Mouse (Mus musculus) CH12.LX (cell line): ENCODE measurements around the gene Dnajc5. TPM values are rescaled to one million over a fixed set of nuclear protein-coding genes. Genes with fewer than 3 reads are reported as not detected.

Source experiments
- DNase-seq: peaks from one replicate; pipeline ENCODE4 v3.0.0-alpha.2; 2013; ENCODE audit errors: extremely low read depth
- H3K27ac ChIP-seq: 2 replicates; pipeline ENCODE4 v1.5.1; 2012; ENCODE audit warnings: low read depth, mild to moderate bottlenecking, control low read depth, moderate library complexity; ENCODE audit not compliant: insufficient read depth
- H3K27me3 ChIP-seq: replicated peaks from 2 replicates; pipeline ENCODE3; 2012; ENCODE audit warnings: inconsistent platforms
- H3K36me3 ChIP-seq, 2 experiments: replicated peaks in 1 of 2; 2 replicates each; pipeline versions ENCODE3 to v1.6.1; 2012; ENCODE audit warnings: inconsistent platforms in 1 of 2, low read length in 1 of 2, mild to moderate bottlenecking in 1 of 2, mixed read lengths in 1 of 2, moderate library complexity in 1 of 2; ENCODE audit not compliant: control insufficient read depth in 1 of 2, insufficient read depth in 1 of 2
- H3K4me1 ChIP-seq, 2 experiments: 2 replicates each; pipeline ENCODE4 v1.6.1; 2012; ENCODE audit warnings: inconsistent platforms in 1 of 2, moderate library complexity in 1 of 2; ENCODE audit not compliant: insufficient read depth in 2 of 2, control insufficient read depth in 1 of 2
- H3K4me2 ChIP-seq: 2 replicates; pipeline ENCODE4 v1.6.1; 2012; ENCODE audit warnings: low read depth, mild to moderate bottlenecking, control low read depth; ENCODE audit not compliant: poor library complexity, insufficient read depth, severe bottlenecking
- H3K4me3 ChIP-seq, 3 experiments: fragments of 150-350 bp in 1 of 3; sonication (generic) in 1 of 3; replicated peaks in 1 of 3; 2 replicates each; pipeline versions ENCODE3 to v1.5.1; 2011 to 2012; ENCODE audit warnings: low read depth in 2 of 3, low read length in 2 of 3, mild to moderate bottlenecking in 2 of 3, moderate library complexity in 2 of 3, control low read depth in 1 of 3, improper control_type of control experiment in 1 of 3, inconsistent platforms in 1 of 3, mixed read lengths in 1 of 3; ENCODE audit not compliant: poor library complexity in 1 of 3
- H3K79me2 ChIP-seq: replicated peaks from 2 replicates; pipeline ENCODE4 v1.6.1; 2012; ENCODE audit warnings: mild to moderate bottlenecking, moderate library complexity; ENCODE audit not compliant: control insufficient read depth, poor library complexity, insufficient read depth, severe bottlenecking; ENCODE audit errors: extremely low read depth
- H3K9ac ChIP-seq: 2 replicates; pipeline ENCODE4 v1.6.1; 2012; ENCODE audit warnings: low read depth, mild to moderate bottlenecking, control low read depth, moderate library complexity; ENCODE audit not compliant: insufficient read depth
- H3K9me3 ChIP-seq: replicated peaks from 2 replicates; pipeline ENCODE3; 2012; ENCODE audit warnings: low read length, inconsistent platforms, mixed read lengths
- CHD1 ChIP-seq: IDR thresholded peaks from 2 replicates; pipeline ENCODE4 v1.6.1; 2012; ENCODE audit warnings: low read depth, low read length, improper control_type of control experiment, inconsistent platforms
- CHD2 ChIP-seq: IDR thresholded peaks from 2 replicates; pipeline ENCODE4 v1.6.1; 2011; ENCODE audit warnings: low read length, improper control_type of control experiment
- CTCF ChIP-seq, 2 experiments: IDR thresholded peaks in 1 of 2; conservative IDR thresholded peaks in 1 of 2; 2 replicates each; pipeline ENCODE4 v1.5.1; 2011 to 2012; ENCODE audit warnings: low read depth in 2 of 2, low read length in 2 of 2, improper control_type of control experiment in 1 of 2, inconsistent platforms in 1 of 2, mild to moderate bottlenecking in 1 of 2, moderate library complexity in 1 of 2
- EP300 ChIP-seq: IDR thresholded peaks from 2 replicates; pipeline ENCODE4 v1.6.1; 2011; ENCODE audit warnings: low read length, improper control_type of control experiment
- ETS1 ChIP-seq: conservative IDR thresholded peaks from 2 replicates; pipeline ENCODE4 v1.6.1; 2012; ENCODE audit warnings: low read depth, mild to moderate bottlenecking, inconsistent platforms, low read length, improper control_type of control experiment, moderate library complexity
- GABPA ChIP-seq: IDR thresholded peaks from 2 replicates; pipeline ENCODE4 v1.6.1; 2012; ENCODE audit warnings: low read depth, low read length, improper control_type of control experiment, inconsistent platforms; ENCODE audit not compliant: insufficient replicate concordance
- HCFC1 ChIP-seq: IDR thresholded peaks from 2 replicates; pipeline ENCODE4 v1.6.1; 2012; ENCODE audit warnings: low read depth, mild to moderate bottlenecking, inconsistent platforms, low read length, improper control_type of control experiment
- JUN ChIP-seq: IDR thresholded peaks from 2 replicates; pipeline ENCODE4 v1.6.1; 2011; ENCODE audit warnings: low read depth, mild to moderate bottlenecking, low read length, improper control_type of control experiment, moderate library complexity; ENCODE audit not compliant: insufficient read depth
- MAZ ChIP-seq: IDR thresholded peaks from 2 replicates; pipeline ENCODE4 v1.6.1; 2012; ENCODE audit warnings: low read depth, mild to moderate bottlenecking, inconsistent platforms, low read length, improper control_type of control experiment, moderate library complexity
- MEF2A ChIP-seq: IDR thresholded peaks from 2 replicates; pipeline ENCODE4 v1.6.1; 2014; ENCODE audit warnings: low read depth, mild to moderate bottlenecking, inconsistent platforms, low read length, improper control_type of control experiment, borderline replicate concordance
- MYC ChIP-seq: IDR thresholded peaks from 2 replicates; pipeline ENCODE4 v1.6.1; 2011; ENCODE audit warnings: low read depth, mild to moderate bottlenecking, improper control_type of control experiment, low read length
- POLR2AphosphoS2 ChIP-seq: IDR thresholded peaks from 2 replicates; pipeline ENCODE4 v1.6.1; 2011; ENCODE audit warnings: low read depth, low read length, improper control_type of control experiment
- RAD21 ChIP-seq: IDR thresholded peaks from 2 replicates; pipeline ENCODE4 v1.6.1; 2011; ENCODE audit warnings: low read depth, mild to moderate bottlenecking, low read length, improper control_type of control experiment, moderate library complexity
- RCOR1 ChIP-seq: conservative IDR thresholded peaks from 2 replicates; pipeline ENCODE4 v1.6.1; 2012; ENCODE audit warnings: low read depth, mild to moderate bottlenecking, inconsistent platforms, low read length, improper control_type of control experiment
- SMC3 ChIP-seq: IDR thresholded peaks from 2 replicates; pipeline ENCODE4 v1.6.1; 2011; ENCODE audit warnings: low read depth, low read length, improper control_type of control experiment
- TBP ChIP-seq: conservative IDR thresholded peaks from 2 replicates; pipeline ENCODE4 v1.6.1; 2011; ENCODE audit warnings: low read depth, low read length, improper control_type of control experiment
- TCF12 ChIP-seq: IDR thresholded peaks from 2 replicates; pipeline ENCODE4 v1.6.1; 2014; ENCODE audit warnings: low read depth, mild to moderate bottlenecking, inconsistent platforms, low read length, improper control_type of control experiment
- USF2 ChIP-seq: conservative IDR thresholded peaks from 2 replicates; pipeline ENCODE4 v1.6.1; 2011; ENCODE audit warnings: low read depth, low read length, improper control_type of control experiment
- ZC3H11A ChIP-seq: IDR thresholded peaks from 2 replicates; pipeline ENCODE4 v1.6.1; 2012; ENCODE audit warnings: low read depth, mild to moderate bottlenecking, inconsistent platforms, low read length, improper control_type of control experiment
- ZNF384 ChIP-seq: IDR thresholded peaks from 2 replicates; pipeline ENCODE4 v1.6.1; 2012; ENCODE audit warnings: low read depth, low read length, improper control_type of control experiment, inconsistent platforms
- dilution Hi-C: fragments of 300-500 bp; cut with MboI; formaldehyde crosslinking; loops from 2 replicates; pipeline ENCODE4 v1.14.3; 2020; ENCODE audit warnings: low sequenced_read_pairs; ENCODE audit not compliant: extremely low pct_unique_long_range_greater_than_20kb, extremely low pct_ligation_motif_present
- in situ Hi-C: fragments of 300-500 bp; cut with MboI; formaldehyde crosslinking; loops from 3 replicates; pipeline ENCODE4 v1.14.3; 2019; ENCODE audit warnings: low sequenced_read_pairs, low pct_ligation_motif_present, low pct_unique_long_range_greater_than_20kb, mixed read lengths
- polyA plus RNA-seq: library from polyadenylated mRNA; unstranded; fragments of >175 nt; gene quantifications from 2 replicates; pipeline ENCODE4 v1.2.1, GENCODE M21; 2012; ENCODE audit warnings: low read depth; ENCODE audit not compliant: insufficient read length
- total RNA-seq, 2 experiments: library from RNA; depleted of rRNA; stranded (reverse); fragments of 300-350 nt in 1 of 2; fragments of >200 nt in 1 of 2; gene quantifications; 2 replicates each; pipeline ENCODE4 v1.2.3; 2012 to 2014

Gene Dnajc5
- total and polyA plus RNA-seq, 3 experiments, result 51.1 to 54.6 (median 54.5) TPM

GRCm38 (mm10) chr2:181553772-181554171 lies 33.5 kb downstream of the Dnajc5 start:
- Histone ChIP-seq H3K79me2 (no peaks in the 10 kb centered on the region), H3K4me2 (no peak overlapping the region), H3K27me3 (no peaks in the 10 kb centered on the region), H3K9me3 (no peaks in the 10 kb centered on the region), H3K27ac (no peak overlapping the region), H3K36me3 (peaks cover 48 to 62% of the 10 kb centered on the region in 2 experiments), H3K9ac (no peak overlapping the region), H3K4me1 (peaks cover 1 to 7% of the 10 kb centered on the region in 2 experiments), H3K4me3 (no peak overlapping the region)
- in situ Hi-C loops (no loop called here), dilution Hi-C loops (no loop called here)
- TF ChIP-seq ETS1 (no peak), CHD1 (no peak), HCFC1 (no peak), USF2 (no peak), POLR2AphosphoS2 (no peak), RCOR1 (no peak), CTCF (conservative IDR thresholded peaks at IDR 0.05 in 1 of 2, IDR thresholded peaks at IDR 0.05 in 1 of 2; ENCODE audit: low read depth in 2 of 2, low read length in 2 of 2) (no peak), ZC3H11A (no peak), EP300 (no peak)
- no peak for DNase-seq

GRCm38 (mm10) chr2:181567338-181567737 lies 47.1 kb downstream of the Dnajc5 start:
- TF ChIP-seq ZNF384 (no peak), MEF2A (no peak), TCF12 (no peak), TBP (no peak), CHD2 (no peak), RAD21 (no peak), POLR2AphosphoS2 (no peak), GABPA (no peak), SMC3 (no peak), MYC (no peak), MAZ (no peak), JUN (no peak)
- Histone ChIP-seq H3K4me2 (no peak overlapping the region), H3K27me3 (no peaks in the 10 kb centered on the region), H3K79me2 (no peaks in the 10 kb centered on the region), H3K27ac (no peak overlapping the region), H3K36me3 (peaks cover 25 to 52% of the 10 kb centered on the region in 2 experiments), H3K4me3 (no peak overlapping the region), H3K9me3 (no peaks in the 10 kb centered on the region), H3K4me1 (peaks cover 0 to 7% of the 10 kb centered on the region in 2 experiments; a peak in 2 of 4 replicates), H3K9ac (no peak overlapping the region)
- DNase-seq, result no peak
- dilution Hi-C loops (no loop called here), in situ Hi-C loops (no loop called here)
